Mouse (Mus musculus) bone marrow, adult 2 months (tissue): ENCODE measurements around the gene Psen1.

ENCODE experiments used
- CTCF ChIP-seq: fragments of 200-500 bp; IDR thresholded peaks from 2 replicates; pipeline ENCODE4 v1.5.1; 2011; ENCODE audit warnings: low read length, control low read depth; ENCODE audit not compliant: control insufficient read depth, insufficient read depth
- POLR2A ChIP-seq: fragments of 200-500 bp; IDR thresholded peaks from 2 replicates; pipeline ENCODE4 v1.6.1; 2011; ENCODE audit warnings: low read depth, mild to moderate bottlenecking, control low read depth, low read length, borderline replicate concordance; ENCODE audit not compliant: control insufficient read depth

DNA sequence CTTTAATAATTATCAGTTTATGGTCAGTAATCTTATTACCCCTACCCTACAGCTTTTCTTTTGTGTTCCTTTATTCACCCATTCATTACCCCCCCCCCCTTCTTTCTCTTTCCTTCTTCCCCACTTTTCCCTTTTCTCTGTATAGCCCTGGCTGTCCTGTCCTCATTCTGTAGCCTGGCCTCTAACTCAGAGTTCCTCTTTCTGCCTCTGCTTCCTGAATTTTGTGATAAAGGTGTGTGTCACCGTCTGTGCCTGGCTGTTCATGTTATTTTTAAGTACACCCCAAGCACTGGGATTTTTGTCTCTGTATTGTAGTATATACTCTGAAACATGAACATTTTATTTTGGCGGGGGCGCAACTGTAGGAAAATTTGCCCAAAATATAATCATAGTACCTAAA, 37.6 kb upstream of the Psen1 start:
- no peak for TF ChIP-seq CTCF
- TF ChIP-seq POLR2A = no peak
